Mouse (Mus musculus) T-helper 1 cell (primary cell): ENCODE results near the gene Rab1b.

Experiments
- in situ Hi-C: fragments of 300-600 bp; cut with MboI, MseI; formaldehyde crosslinking; loops from one replicate; pipeline ENCODE4 v1.15.1; 2025; ENCODE audit warnings: high pct_unique_total_duplicates

Rab1b gene

DNA sequence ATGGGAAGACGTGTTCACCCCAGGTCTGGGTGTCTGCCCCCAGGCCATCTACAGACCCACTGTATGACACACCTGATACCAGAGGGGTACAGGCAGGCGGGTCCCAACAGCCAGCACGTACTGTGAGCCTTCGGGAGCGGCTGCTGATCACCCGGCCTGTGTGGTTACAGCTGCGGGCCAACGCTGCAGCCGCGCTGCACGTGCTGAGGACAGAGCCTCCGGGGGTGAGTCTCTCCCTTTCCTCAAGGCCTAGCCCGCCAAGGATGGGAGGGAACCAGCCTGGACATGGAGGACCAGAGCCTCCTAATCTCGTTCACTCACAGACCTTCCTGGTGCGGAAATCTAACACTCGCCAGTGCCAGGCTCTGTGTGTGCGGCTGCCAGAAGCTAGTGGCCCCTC, 55.8 kb downstream of the Rab1b start:
- in situ Hi-C loops, result no loop called here

GRCm38 (mm10) chr19:5050047-5050905, 56.6 kb downstream of the Rab1b start, which contains the start of gene Rin1:
Gene Rin1 (plus strand): TSS chr19:5050481.
- in situ Hi-C loops, result no loop called here

DNA sequence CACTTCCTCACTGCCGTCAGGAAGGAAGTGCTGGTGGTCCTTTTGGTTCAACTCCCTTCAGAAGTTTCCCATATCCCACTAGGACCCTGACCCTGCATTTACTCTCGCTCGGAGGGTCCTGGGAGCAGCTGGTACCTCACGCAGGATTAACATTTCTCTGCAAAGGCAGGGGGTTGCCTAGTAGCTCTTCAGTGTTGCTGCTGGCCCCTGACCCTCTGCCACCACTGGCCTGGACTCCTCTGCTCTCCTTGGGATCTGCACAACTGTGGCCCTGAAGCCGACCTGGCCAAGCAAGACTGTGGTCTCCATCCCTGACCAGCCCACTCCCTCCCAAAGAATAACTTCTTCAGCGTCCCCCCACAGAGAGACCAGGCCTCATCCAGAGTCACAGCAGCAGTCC, 57.5 kb downstream of the Rab1b start:
- in situ Hi-C loops, result no loop called here
